Mouse (Mus musculus): ENCODE data around the gene Tpd52l2. TPM values are rescaled to one million over a fixed set of nuclear protein-coding genes. Genes with fewer than 3 reads are reported as not detected.

The Tpd52l2 gene
- polyA plus RNA-seq, 1 experiment from 2014 or later, result 135 TPM

GRCm38 (mm10) chr2:181548682-181549081, 51.7 kb downstream of the Tpd52l2 start:
- Histone ChIP-seq H3K4me3 (no peak overlapping the region), H3K4me1 (no peaks in the 10 kb centered on the region), H3K9me3 (no peaks in the 10 kb centered on the region), H3K9ac (replicated peaks) (no peak overlapping the region), H3K36me3 (peaks cover 70% of the 10 kb centered on the region), H3K27me3 (no peaks in the 10 kb centered on the region), H3K4me2 (replicated peaks) (no peak overlapping the region), H3K27ac (replicated peaks) (no peak overlapping the region)
- no peak for ATAC-seq (ENCODE audit: low FRiP score, low read depth)
- WGBS, result 95% methylated on average over 5 of the region's 5 CpGs

- no peak overlapping the region for H3K4me2 ChIP-seq (replicated peaks)
- H3K4me3 ChIP-seq, result no peak overlapping the region
- H3K36me3 ChIP-seq, result peaks cover 77% of the 10 kb centered on the region
- 100% methylated on average over 2 of the region's 2 CpGs for WGBS
- H3K27me3 ChIP-seq, result no peaks in the 10 kb centered on the region
- ATAC-seq (ENCODE audit: low FRiP score, low read depth), result no peak
- H3K4me1 ChIP-seq, result no peaks in the 10 kb centered on the region
- no peak overlapping the region for H3K27ac ChIP-seq (replicated peaks)
- no peak overlapping the region for H3K9ac ChIP-seq (replicated peaks)
- no peaks in the 10 kb centered on the region for H3K9me3 ChIP-seq
Measured at GRCm38 (mm10) chr2:181550233-181550632, 53.3 kb downstream of the Tpd52l2 start.

- no peak for ATAC-seq (ENCODE audit: low FRiP score, low read depth)
- Histone ChIP-seq H3K4me3 (no peak overlapping the region), H3K4me1 (no peaks in the 10 kb centered on the region), H3K9ac (replicated peaks) (no peak overlapping the region), H3K27ac (replicated peaks) (no peak overlapping the region), H3K4me2 (replicated peaks) (no peak overlapping the region), H3K9me3 (no peaks in the 10 kb centered on the region), H3K27me3 (no peaks in the 10 kb centered on the region), H3K36me3 (peaks cover 49% of the 10 kb centered on the region)
Measured at GRCm38 (mm10) chr2:181553772-181554171, 56.8 kb downstream of the Tpd52l2 start.

GRCm38 (mm10) chr2:181567338-181567737, 70.4 kb downstream of the Tpd52l2 start:
- no peaks in the 10 kb centered on the region for H3K27me3 ChIP-seq
- no peak overlapping the region for H3K27ac ChIP-seq (replicated peaks)
- H3K4me1 ChIP-seq, result no peaks in the 10 kb centered on the region
- H3K4me2 ChIP-seq (replicated peaks), result no peak overlapping the region
- no peaks in the 10 kb centered on the region for H3K9me3 ChIP-seq
- H3K36me3 ChIP-seq, result 0 out of 2 replicates have a peak, but pooled peaks cover 4% of the 10 kb centered on the region
- ATAC-seq (ENCODE audit: low FRiP score, low read depth), result no peak
- no peak overlapping the region for H3K4me3 ChIP-seq
- WGBS, result 86% methylated on average over 3 of the region's 3 CpGs
- no peak overlapping the region for H3K9ac ChIP-seq (replicated peaks)

Other genes starting within 250 kb of the Tpd52l2 start
- 23.4 and 23.9 TPM in 2 replicates for gene Gmeb2, start 209.1 kb upstream of the Tpd52l2 start, polyA plus RNA-seq (2016; fragmentation: Nextera tagmentation; extraction: Ambion mirVana)
- 443 and 455 TPM in 2 replicates for gene Stmn3, start 182.6 kb upstream of the Tpd52l2 start, polyA plus RNA-seq (2016; fragmentation: Nextera tagmentation; extraction: Ambion mirVana)
- gene Rtel1, start 177.4 kb upstream of the Tpd52l2 start, polyA plus RNA-seq (2016; fragmentation: Nextera tagmentation; extraction: Ambion mirVana), result 54.2 and 55.3 TPM in 2 replicates
- gene Zgpat, start 132.2 kb upstream of the Tpd52l2 start, polyA plus RNA-seq (2016; fragmentation: Nextera tagmentation; extraction: Ambion mirVana), result 69.4 and 75.0 TPM in 2 replicates
- gene Arfrp1, start 131.7 kb upstream of the Tpd52l2 start, polyA plus RNA-seq (2016; fragmentation: Nextera tagmentation; extraction: Ambion mirVana), result 84.0 and 84.2 TPM in 2 replicates
- gene Lime1, start 117.1 kb upstream of the Tpd52l2 start, polyA plus RNA-seq (2016; fragmentation: Nextera tagmentation; extraction: Ambion mirVana), result 36.2 and 40.3 TPM in 2 replicates
- 22.2 and 24.6 TPM in 2 replicates for gene Zbtb46, start 37.7 kb upstream of the Tpd52l2 start, polyA plus RNA-seq (2016; fragmentation: Nextera tagmentation; extraction: Ambion mirVana)
- gene Abhd16b, start 3.9 kb upstream of the Tpd52l2 start, polyA plus RNA-seq (2016; fragmentation: Nextera tagmentation; extraction: Ambion mirVana), result not detected in 2 replicates
- 137 and 140 TPM in 2 replicates for gene Dnajc5, start 23.3 kb downstream of the Tpd52l2 start, polyA plus RNA-seq (2016; fragmentation: Nextera tagmentation; extraction: Ambion mirVana)
- gene Uckl1, start 87.8 kb downstream of the Tpd52l2 start, polyA plus RNA-seq (2016; fragmentation: Nextera tagmentation; extraction: Ambion mirVana), result 60.4 and 71.6 TPM in 2 replicates
- 75.2 and 80.5 TPM in 2 replicates for gene Prpf6, start 94.7 kb downstream of the Tpd52l2 start, polyA plus RNA-seq (2016; fragmentation: Nextera tagmentation; extraction: Ambion mirVana)
- gene Zfp512b, start 95.7 kb downstream of the Tpd52l2 start, polyA plus RNA-seq (2016; fragmentation: Nextera tagmentation; extraction: Ambion mirVana), result 71.9 and 85.5 TPM in 2 replicates
- 88.8 and 92.4 TPM in 2 replicates for gene Samd10, start 102.1 kb downstream of the Tpd52l2 start, polyA plus RNA-seq (2016; fragmentation: Nextera tagmentation; extraction: Ambion mirVana)
- not detected in 2 replicates for gene Gm29797, start 159.9 kb downstream of the Tpd52l2 start, polyA plus RNA-seq (2016; fragmentation: Nextera tagmentation; extraction: Ambion mirVana)
- gene Sox18, start 174.5 kb downstream of the Tpd52l2 start, polyA plus RNA-seq (2016; fragmentation: Nextera tagmentation; extraction: Ambion mirVana), result 15.4 and 19.3 TPM in 2 replicates
- 21.1 and 23.3 TPM in 2 replicates for gene Tcea2, start 183.2 kb downstream of the Tpd52l2 start, polyA plus RNA-seq (2016; fragmentation: Nextera tagmentation; extraction: Ambion mirVana)
- gene Rgs19, start 196.8 kb downstream of the Tpd52l2 start, polyA plus RNA-seq (2016; fragmentation: Nextera tagmentation; extraction: Ambion mirVana), result 44.9 and 45.3 TPM in 2 replicates
- gene Lkaaear1, start 201.3 kb downstream of the Tpd52l2 start, polyA plus RNA-seq (2016; fragmentation: Nextera tagmentation; extraction: Ambion mirVana), result not detected in 2 replicates
- 41.8 and 42.5 TPM in 2 replicates for gene Oprl1, start 217.9 kb downstream of the Tpd52l2 start, polyA plus RNA-seq (2016; fragmentation: Nextera tagmentation; extraction: Ambion mirVana)